Mouse (Mus musculus) testis, postnatal 10 days (tissue): ENCODE data around the gene Hcn3.
"Not testable (repeated sequence)": the region's sequence is repeated elsewhere in the genome, so short reads cannot be mapped to it uniquely, and the experiment has no call there.

Source experiments
- DNase-seq: peaks from one replicate; pipeline ENCODE4 v3.0.0; 2021; ENCODE audit warnings: low spot score

Hcn3 gene

DNA sequence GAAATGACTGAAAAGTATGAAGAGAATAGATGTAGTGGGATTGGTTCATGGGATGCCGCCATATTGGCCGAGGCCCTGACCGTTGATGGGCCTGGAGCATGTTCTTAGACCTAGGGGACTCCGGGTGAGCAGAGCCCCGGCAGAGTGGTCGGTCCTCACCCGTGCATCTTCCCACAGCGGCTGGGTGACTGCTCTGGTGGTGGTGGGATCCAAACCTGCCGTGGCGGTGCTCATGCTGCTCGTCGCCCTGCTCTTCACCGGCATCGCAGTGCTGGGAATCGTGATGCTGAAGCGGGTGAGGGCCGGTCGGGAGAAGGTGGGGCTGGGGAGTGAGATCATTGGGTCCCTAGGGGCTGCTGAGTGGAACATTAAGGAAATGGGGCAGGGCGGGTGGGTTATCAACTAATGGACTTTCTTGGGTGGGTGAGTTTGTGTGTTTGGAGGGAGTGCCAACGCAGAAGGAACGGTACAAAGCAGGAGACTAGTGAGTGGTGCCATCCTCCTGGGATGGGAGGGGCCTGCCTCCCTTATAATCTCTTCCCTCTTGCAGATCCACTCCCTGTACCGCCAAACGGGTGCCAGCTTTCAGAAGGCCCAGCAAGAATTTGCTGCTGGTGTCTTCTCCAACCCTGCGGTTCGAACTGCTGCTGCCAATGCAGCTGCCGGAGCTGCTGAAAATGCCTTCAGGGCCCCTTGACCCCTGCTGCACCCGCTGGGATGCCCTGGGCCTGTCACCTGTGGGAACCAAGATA, 21.9 kb upstream of the Hcn3 start:
- no peak for DNase-seq

DNA sequence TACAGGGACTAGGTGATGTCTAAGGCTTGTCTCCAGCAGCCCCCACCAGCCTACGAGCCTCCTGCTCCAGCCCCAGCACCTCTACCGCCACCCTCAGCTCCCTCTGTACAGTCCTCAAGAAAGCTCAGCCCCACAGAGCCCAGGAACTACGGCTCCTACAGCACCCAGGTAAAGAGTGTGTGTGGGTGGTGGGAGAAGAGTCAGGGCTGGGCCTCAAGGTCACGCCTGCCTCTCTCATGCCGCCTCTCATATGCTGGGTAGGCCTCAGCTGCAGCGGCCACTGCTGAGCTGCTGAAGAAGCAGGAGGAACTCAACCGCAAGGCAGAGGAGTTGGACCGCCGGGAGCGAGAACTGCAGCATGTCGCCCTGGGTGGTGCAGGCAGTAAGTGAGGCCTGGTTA, 19.1 kb upstream of the Hcn3 start:
- no peak for DNase-seq

DNA sequence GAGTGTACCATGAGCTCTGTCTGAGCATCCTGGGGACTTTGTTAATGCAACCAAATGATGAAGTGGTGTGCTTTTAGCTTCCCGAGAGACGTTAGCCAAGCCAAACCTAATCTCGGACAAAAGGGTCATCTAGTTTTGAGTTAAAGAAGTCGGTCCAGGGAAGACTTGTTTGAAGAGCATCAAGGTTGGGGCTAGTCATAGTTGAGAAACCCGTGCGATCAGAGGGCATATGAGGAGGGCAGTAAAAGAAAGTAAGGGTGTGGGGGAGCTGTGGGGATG, 18.1 kb upstream of the Hcn3 start:
- no peak for DNase-seq

DNA sequence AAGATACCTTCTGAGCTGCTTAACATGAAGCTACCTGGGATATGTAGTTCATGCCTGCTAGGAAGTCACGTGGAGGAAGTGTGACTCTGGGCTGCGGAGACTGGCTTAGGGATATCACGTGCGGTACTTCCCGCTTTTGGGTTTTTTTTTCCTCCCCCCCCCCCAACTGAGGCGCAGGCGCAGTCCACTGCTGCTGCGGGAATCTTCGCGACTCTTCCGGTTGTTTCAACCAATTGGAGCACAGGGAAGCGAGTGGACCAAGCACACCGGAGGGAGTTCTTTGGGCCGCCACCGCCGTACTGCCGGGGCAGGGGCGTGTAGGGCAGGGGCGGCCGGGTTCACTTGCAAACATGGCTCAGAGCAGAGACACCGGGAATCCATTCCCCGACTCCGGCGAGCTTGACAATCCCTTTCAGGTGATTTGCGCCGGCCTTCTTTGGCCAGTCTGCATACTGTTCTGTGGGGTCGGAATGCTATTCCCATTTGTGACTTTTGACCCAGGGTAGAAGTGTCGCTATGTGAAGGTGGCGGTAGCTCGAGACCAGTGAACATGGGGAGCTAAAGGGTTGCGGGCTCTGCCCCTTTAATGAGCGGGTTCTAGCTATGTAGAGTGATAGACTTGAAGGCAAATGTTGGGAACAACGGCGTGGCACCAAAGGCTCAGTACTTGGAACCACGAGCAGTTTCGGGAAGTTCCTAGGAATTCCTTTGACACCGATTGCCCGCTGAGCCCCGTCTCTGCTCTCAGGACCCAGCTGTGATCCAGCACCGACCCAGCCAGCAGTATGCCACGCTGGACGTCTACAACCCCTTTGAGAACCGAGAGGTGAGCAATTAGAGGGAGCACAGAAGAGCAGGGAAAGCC, 17.5 kb upstream of the Hcn3 start, which contains the start of gene Scamp3:
TSS of gene Scamp3 (plus strand) at position 232 of the 865 bp plus-strand sequence.
- DNase-seq = peak; percentile 86

DNA sequence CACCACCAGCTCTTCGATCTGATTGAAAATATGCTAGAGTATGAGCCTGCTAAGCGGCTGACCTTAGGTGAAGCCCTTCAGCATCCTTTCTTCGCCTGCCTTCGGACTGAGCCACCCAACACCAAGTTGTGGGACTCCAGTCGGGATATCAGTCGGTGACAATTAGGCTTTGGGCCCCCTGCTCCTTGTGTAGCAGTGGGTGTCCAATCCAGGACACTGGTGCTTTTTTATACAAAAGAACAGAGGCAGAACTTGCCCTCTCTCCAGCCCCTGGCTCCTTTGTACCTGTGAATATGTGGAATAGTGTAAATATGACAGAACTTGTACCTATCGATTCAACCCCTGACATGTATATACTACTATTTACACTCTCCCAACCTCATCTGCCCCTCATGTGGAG, 16.4 kb upstream of the Hcn3 start:
- no peak for DNase-seq

DNA sequence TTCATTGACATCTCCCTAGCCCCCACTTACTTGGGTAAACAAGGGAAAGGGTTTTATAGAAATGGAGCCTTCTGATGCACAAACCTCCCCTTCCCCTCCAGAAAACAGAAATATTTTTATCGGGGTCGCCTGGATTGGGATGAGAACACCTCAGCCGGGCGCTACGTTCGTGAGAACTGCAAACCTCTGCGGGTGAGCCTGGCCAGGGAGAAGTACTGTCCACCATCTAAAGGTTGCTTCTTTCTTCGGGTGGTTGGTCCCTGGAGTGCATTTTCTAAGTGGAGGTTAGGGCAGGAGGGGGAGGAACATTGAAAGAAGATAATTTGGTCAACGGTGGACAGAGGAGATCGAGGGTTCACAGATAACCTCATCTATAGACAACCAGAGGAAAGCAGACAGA, 15.5 kb upstream of the Hcn3 start:
- no peak for DNase-seq

DNA sequence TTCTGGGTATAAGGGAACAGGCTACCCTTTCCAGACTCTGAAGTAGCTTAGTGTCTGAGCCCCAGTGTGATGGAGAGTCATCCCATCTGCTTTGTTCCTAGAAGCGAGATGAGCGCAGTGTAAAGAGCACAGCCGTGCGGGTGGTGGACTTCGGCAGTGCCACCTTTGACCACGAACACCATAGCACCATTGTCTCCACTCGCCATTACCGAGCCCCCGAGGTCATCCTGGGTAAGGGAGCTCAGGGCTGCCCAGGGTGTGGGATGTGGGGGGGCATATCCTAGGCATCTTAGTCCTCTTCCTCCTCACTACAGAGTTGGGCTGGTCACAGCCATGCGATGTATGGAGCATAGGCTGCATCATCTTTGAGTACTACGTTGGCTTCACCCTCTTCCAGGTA, 14.8 kb upstream of the Hcn3 start:
- no peak for DNase-seq

DNA sequence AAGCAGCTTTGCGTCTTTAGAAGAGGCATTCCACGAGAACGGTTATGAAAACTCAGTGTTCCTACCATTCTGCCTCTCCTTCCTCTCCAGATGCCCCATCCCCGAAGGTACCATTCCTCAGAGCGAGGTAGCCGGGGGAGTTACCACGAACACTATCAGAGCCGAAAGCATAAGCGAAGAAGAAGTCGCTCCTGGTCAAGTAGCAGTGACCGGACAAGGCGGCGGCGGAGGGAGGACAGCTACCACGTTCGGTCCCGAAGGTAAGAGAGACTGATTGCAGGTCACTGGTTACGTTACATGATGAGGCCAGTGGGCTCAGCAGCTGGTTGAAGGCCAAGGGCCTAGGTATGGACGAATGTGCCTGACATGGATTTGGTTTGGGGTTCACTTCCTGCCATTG, 6.9 kb upstream of the Hcn3 start:
- no peak for DNase-seq

DNA sequence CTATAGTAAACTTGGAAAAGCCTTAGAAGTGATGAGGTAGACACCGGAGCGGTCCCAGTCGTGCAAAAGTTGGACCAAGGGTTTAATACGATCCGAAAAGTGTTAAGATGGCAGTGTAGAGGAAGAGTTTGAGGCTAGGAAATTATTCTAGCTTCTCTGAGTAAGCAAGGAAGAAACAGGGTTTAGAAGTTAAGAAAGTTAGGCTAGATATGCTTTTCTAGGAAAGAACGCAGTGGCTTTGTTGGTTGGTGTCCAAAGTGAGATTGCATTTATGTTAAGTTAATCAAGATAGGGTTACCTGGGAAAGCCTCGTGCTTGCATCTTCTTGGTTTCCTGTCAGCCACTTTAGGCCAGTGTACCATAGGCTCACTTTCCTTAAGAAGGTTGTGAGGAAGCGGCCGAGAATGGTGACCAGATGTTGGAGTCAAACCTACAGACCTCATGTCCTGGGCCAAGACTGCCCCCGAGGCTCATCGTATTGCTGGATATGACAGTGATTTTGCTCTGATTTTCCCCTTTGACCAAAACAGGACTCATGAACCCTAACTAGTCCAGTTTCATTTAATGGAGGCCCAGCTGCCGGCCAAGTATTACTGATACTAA, 5.4 kb upstream of the Hcn3 start:
- no peak for DNase-seq

DNA sequence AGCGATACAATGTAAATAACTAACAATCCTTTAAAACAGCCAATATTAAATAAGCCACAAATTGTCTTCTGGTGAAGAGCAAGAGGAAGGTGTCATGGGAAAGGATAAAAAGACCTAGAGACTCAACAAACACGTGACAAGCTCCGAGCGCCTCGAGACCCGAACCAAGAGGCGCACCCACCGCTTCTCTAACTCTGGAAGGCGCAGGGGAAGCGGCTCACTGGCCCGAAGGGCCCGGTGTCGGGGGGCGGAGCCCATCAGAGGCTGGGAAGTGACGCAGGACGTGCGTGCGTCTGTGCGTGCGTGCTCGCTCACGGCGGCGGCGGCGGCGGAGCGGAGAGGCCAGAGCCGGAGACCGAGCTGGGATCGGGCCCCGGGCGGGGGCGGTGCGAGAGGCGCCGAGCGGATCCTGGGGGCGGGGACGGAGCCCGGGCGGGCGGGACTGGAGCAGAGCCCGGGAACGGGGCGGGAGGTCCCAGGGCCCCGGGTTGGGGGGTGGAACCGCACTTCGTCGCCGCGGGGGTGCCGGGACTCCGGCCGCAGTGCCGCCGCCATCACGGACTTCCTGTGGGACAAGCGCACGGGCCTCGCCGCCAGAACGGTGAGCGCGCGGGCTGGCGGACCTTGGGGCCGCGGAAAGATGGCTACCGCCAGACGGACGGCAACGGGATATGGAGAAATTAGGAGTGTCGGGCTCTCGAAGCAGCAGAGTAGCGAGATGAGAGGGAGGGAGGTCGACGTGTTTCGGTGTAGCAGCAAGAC, 4.7 kb upstream of the Hcn3 start, which contains the start of gene Clk2:
TSS of gene Clk2 (plus strand) at position 290 of the 762 bp plus-strand sequence.
- peak; percentile 94 for DNase-seq

DNA sequence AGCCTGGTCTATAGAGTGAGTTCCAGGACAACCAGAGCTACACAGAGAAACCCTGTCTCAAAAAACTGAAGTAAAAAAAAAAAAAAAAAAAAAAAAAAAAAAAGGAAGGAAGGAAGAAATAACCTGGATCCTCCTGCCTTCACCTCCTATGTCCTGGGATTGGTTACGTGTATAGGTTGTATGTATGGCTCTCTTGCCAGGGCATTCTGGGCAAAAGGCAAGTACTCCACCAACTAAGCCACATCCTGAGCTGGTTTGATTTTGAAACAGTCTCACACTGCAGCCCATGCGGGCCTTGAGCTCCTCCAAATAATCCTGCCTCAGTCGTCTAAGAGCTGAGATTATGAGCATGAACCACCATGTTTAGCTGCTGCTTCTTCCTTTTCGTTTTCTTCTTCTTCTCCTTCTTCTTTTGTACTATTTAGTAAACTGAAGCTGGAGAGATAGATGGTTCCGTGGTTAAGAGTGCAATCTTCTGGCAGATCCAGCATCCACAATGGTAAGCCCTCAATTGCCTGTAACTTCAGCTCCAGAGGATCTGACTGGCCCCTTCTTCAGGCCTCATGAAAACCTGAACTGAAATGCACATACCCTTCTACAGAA, 3.7 kb upstream of the Hcn3 start:
- DNase-seq = no peak

DNA sequence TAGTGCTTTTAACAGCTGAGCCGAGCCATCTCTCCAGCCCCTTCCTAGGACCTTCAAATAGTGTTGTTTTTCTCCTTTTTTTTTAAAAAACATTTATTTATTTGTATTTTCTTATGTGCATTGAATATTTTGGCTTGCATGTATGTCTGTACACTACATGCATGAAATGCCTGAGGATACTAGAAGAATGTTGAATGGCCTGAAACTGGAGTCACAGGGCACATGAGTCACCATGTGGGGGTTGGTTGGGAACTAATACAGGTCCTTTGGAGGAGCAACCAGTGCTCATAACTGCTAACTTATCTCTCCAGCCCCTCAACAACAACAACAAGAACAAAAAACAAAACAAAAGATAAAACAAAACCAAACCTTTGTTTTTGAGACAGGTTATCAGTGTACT, 3.1 kb upstream of the Hcn3 start:
- no peak for DNase-seq

DNA sequence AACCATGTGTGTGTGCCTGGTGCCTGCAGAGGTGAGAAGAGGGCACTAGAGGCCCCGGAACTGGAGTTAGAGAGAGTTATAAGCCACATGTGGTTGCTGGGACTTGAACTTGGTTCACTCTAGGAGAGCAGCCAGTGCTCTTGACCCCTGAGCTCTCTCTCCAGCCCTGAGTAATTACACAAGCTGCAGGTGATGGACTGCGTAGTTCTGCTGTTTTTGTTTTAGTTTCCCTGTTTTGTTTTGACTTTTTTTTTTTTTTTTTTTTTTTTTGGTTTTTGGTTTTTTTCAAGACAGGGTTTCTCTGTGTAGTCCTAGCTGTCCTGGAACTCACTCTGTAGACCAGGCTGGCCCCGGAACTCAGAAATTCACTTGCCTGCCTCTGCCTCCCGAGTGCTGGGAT, 1.8 kb upstream of the Hcn3 start:
- DNase-seq = no peak

DNA sequence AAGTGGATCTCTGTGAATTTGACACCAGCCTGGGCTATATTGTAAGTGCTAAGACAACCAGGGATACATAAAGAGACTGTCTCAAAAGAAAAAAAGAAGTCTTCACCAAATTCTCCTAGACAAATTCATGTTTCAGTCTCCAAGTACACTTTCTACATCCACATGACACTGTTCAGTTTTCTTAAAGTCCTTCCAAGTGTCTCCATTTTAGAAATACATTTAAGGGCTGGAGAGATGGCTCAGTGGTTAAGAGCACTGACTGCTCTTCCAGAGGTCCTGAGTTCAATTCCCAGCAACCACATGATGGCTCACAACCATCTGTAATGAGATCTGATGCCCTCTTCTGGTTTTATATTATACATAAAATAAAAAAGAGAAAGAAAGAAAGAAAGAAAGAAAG, 1.2 kb upstream of the Hcn3 start:
- not testable (repeated sequence) for DNase-seq

DNA sequence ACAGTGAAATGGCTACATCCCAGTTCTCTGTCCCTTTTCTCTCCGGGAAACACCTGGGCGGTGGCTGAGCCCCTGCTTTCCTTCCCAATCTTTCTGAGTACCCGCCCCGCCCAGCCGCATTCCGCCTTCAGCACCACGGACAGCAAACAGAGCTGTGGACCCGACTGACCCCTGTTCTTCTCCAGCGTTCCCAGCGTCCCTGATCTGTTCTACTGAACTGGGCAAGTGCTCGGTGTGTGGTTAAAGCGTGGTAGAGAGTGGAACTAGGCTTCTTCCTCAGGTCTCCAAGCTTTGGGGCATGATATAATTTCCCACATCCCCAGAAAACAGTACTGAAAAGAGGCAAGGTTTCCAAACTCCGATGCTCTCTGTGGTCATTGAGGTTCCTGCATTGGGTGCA, 785 bp downstream of the Hcn3 start:
- DNase-seq = peak; percentile 90

DNA sequence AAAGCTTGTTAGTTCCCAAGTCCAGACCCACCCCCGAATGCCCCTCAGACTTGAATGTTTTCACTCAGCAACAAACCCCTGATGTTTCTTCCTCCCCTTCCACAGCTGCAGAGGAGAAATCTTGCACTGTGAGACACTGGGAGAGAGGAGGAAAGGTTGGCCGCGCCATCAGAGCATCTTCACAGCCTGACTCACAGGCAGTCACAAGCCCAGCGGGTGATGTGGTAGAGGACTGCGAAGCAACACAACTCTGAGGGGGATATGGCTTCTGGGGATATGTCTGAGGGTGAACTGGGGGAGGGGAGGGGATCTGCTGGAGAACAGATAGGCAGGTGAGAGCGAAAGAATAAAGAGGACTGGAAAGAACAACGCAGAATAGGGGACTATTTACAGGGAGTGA, 1.3 kb downstream of the Hcn3 start:
- no peak for DNase-seq

DNA sequence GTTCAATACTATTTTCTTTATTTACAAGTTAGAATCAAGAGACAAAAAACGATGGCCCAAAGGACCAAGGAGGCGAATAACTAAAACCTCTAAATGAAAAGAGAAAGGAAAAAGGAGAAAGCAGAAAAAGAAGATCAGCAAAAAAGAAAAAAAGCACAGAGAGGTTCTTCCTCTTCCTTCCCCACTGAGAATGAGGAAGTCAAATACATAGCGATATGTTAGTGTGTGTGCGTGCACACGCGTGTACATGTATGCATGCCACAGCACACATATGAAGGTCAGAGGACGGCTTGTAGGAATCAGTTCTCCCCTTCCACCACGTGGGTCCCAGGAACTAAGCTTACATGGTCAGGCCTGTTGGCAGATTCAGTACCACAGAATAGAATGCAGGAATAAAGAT, 3.0 kb downstream of the Hcn3 start:
- DNase-seq = no peak

DNA sequence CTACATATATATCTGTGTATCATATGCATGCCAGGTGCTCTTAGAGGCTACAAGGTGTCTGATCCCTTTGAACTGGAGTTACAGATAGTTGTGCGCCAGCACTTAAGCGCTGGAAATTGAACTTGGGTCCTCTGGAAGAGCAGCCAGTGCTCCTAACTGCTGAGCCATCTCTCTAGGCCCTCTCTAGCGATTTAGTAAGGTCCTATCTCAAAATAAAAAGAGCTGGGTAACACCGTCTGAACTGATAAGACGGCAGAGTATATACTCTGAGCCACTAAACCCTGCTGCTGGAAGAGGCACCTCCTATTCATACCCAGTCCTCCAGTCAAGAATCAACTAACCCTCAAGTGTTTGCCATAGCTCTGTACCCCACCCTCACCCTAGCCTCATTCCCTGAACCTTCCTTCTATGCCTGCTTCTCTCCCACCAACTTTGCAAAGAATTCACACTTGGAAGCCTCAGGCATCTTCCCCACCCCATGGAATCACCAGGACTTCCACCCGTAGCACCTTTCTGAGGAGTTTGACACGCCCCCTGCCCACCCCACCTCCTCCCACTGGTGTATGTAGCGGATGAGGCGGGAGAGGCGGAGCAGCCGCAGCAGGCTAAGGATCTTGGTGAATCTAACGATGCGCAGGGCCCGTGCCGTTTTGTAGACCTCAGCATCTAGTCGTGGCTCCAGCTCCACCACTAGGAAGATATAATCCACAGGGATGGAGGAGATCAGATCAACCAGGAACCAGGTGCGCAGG, 7.7 kb downstream of the Hcn3 start:
- DNase-seq = no peak

DNA sequence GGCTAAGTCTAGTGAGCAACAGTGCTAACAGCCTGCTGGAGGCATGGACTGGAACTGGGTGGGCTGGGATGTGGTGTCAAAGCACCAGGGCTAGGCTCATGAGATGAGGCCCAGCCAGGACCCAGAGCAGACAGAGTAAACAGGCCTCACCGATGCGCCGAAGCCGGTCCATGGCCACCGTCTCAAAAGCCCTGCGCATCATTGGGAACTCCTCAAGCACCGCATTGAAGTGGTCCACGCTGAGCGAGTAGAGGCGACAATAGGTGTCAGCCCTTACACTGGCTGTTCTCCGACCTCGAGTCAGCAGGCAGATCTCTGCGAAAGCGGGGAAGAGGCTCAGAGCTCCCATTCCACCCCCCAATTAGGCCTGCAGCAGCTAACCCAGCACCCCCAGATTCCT, 11.4 kb downstream of the Hcn3 start:
- no peak for DNase-seq

DNA sequence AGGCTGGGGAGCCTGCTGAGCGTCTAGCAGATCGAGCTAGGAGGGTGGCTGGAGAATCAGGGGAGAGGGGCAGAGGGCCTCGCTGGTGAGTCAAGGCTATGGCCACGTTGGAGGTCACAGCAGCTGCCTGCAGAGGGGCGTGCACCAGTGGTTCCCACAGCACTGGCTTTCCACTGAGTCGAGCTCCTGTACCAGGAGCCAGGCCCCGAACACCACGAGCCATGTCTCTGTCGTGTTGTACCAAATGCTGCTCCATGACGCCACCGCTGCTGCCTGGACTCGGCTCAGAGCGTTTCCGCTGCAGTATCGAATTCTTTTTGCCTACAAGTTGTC, 12.1 kb downstream of the Hcn3 start:
- no peak for DNase-seq
